Mouse (Mus musculus): ENCODE data around the gene B3gntl1.
"Not testable (repeated sequence)": the region's sequence is repeated elsewhere in the genome, so short reads cannot be mapped to it uniquely, and the experiment has no call there.

The B3gntl1 gene

GRCm38 (mm10) chr11:121685491-121686001 is 12.6 kb upstream of the B3gntl1 start:
- no peak for DNase-seq (ENCODE audit: low read depth, low spot score)

DNA sequence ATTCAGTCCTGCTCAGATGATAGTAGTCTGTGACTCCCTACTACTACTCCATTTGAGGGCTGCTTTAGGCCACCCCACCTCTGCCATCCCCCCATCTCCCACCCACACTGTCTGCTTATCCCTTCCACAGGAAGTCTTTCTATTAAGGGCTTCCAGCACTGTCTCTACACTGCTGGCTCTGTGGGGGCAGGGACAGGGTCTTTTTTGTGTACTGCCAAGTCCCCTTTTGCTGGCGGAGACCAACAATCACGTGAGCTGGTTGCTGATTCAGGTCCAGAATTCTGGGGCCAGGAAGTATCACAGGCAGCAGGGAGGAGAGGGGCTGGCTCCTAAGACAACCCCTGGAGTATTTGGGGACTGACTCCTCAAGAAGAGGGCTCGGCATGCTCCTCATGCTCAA is 10.3 kb upstream of the B3gntl1 start:
- no peak for DNase-seq (ENCODE audit: low read depth, low spot score)

- DNase-seq (ENCODE audit: low read depth, low spot score) = peak; percentile 49
Observed at GRCm38 (mm10) chr11:121680750-121681149, 7.8 kb upstream of the B3gntl1 start.

- no peak for DNase-seq (ENCODE audit: low read depth, low spot score)
Observed at GRCm38 (mm10) chr11:121679581-121679980, 6.6 kb upstream of the B3gntl1 start.

DNA sequence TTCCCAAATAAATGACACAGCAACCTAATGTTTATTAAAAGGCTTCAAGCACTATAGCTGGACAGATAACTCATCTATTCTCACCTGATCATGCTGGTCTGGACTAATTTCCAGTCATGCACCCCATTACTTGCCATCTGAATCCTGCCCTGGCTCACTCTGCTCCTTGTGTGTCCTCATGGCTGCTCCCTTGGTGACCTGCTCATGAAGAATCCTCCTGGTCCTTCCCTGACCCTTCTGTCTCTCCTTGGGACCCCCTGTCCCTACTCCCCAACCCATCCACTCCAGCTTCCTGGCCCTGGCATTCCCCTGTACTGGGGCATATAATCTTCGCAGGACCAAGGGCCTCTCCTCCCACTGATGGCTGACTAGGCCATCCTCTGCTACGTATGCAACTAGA is 3.9 kb upstream of the B3gntl1 start:
- no peak for DNase-seq (ENCODE audit: low read depth, low spot score)

- no peak for DNase-seq (ENCODE audit: low read depth, low spot score)
Observed at GRCm38 (mm10) chr11:121673629-121674028, 676 bp upstream of the B3gntl1 start.

- no peak for DNase-seq (ENCODE audit: low read depth, low spot score)
Observed at GRCm38 (mm10) chr11:121672312-121672989, 502 bp downstream of the B3gntl1 start.

- DNase-seq (ENCODE audit: low read depth, low spot score) = no peak
Observed at GRCm38 (mm10) chr11:121670926-121671325, 2.0 kb downstream of the B3gntl1 start.

- no peak for DNase-seq (ENCODE audit: low read depth, low spot score)
Observed at GRCm38 (mm10) chr11:121668776-121669175, 4.2 kb downstream of the B3gntl1 start.

DNA sequence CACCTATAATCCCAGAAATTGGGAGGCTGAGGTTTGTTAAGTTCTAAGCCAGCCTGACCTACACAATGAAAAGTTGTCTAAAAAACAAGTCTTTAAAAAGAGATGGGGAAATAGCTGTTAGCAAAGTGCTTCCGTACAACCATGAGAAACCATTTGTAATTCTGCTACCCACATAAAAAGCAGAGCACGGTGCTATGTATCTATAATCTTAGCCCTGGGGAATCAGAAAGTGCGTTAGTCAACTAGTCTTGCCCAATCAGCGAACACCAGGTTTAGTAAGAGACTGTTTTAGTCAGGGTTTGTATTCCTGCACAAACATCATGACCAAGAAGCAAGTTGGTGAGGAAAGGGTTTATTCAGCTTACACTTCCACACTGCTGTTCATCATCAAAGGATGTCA is 5.4 kb downstream of the B3gntl1 start:
- DNase-seq (ENCODE audit: low read depth, low spot score) = no peak

DNA sequence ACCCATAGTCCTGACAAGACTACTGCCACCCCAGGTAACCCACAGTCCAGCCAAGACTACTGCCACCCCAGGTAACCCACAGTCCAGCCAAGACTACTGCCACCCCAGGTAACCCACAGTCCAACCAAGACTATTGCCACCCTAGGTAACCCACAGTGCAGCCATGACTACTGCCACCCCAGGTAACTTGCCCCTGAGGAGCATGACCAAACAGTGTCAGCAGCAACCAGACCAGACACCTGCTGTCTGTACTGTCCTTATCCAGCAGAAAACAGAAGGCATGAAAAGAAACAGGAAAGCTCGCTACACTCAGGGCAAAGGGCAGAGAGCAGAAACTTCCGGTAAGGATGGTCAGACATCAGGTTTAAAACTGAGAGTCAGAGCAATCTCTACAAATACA is 11.8 kb downstream of the B3gntl1 start:
- no peak for DNase-seq (ENCODE audit: low read depth, low spot score)

GRCm38 (mm10) chr11:121660604-121661003 is 12.3 kb downstream of the B3gntl1 start:
- not testable (repeated sequence) for DNase-seq (ENCODE audit: low read depth, low spot score)

GRCm38 (mm10) chr11:121658151-121658550 is 14.8 kb downstream of the B3gntl1 start:
- no peak for DNase-seq (ENCODE audit: low read depth, low spot score)

GRCm38 (mm10) chr11:121655807-121656511 is 17.0 kb downstream of the B3gntl1 start:
- peak; percentile 21 for DNase-seq (ENCODE audit: low read depth, low spot score)

DNA sequence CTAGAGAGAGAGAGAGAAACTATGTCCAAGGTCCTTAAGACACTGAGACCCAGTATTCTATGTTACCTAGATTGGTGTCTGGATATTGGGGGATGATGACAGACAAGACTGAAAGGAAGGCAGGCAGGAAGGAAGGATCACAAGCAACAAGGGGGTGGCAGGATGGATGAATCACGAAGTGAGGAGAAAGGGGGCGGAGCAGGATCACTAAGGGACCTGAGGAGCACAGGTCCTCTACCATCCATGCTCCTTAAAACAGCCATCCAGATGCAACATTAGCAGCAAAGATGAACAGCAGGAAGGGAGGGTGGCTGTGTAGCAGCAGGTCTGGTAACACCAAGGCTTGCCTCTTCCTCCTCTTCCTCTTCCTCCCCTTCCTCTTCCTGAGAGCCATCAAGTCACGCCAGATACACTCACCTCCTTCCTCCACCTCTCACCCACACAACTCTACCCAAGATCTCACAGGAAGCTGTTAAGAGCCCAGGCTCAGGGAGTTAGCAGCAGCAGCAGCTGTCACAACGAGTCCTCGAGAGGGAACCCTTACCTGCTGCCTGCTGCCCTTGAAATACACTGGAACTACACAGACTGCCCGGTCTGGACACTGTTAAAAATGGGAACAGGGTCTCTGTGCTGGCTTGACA is 17.7 kb downstream of the B3gntl1 start:
- DNase-seq (ENCODE audit: low read depth, low spot score) = peak; percentile 46

- DNase-seq (ENCODE audit: low read depth, low spot score) = no peak
Observed at GRCm38 (mm10) chr11:121654406-121654945, 18.5 kb downstream of the B3gntl1 start.

- no peak for DNase-seq (ENCODE audit: low read depth, low spot score)
Observed at GRCm38 (mm10) chr11:121653631-121654030, 19.3 kb downstream of the B3gntl1 start.

DNA sequence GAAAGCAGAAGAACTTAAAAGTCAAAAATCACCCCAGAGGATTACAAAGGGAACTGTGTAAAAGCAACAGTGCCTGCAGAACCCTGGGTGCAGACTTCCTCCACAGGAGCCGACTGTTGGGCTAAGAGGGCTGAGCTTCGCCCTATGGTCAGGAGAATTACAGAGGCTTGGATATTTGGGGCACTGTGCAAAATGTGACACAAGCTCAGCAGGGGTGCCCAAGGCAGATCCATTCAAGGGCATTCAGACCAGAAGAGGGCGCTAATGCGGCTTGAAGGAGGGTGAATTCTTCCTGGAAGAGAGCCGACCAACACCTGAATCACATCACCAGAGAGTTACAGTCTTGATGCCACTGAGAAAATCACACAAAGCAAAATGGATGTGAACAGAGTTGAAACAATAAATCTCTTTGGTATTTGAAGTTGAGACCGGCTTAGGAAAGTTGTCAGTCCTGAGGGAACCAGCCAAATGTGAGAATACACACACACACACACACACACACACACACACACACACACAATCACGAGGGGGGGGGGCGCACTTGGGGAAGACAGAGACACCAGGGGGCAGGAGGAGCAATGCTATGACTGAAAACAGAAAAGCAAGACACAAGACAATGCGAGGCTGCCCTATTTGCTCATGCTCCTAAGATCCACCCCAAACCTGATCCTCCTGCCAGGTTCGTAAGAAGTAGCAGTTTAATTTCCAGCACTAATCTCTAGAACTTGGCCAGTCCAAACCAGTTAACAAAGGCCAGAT is 20.2 kb downstream of the B3gntl1 start:
- DNase-seq (ENCODE audit: low read depth, low spot score) = peak; percentile 83

- no peak for DNase-seq (ENCODE audit: low read depth, low spot score)
Observed at GRCm38 (mm10) chr11:121651983-121652382, 21.0 kb downstream of the B3gntl1 start.

DNA sequence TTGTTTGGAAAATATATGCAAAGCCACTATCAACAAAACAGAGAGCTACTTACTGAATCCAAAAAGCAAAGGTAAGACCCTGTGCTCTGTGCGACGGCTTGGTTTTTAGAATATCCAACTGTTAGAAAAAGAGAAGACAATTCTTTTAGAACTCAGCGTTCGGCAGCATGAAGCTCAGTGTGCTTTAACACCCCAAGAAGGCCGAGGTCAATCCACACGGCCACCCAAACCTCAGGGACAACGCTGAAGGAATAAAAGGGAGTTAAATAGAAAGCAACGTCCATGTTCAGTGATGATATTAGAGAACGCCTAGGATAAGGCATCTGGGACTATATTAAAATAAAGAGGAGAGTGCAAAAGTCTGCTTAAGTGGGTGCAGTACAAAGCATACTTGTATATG is 21.4 kb downstream of the B3gntl1 start:
- DNase-seq (ENCODE audit: low read depth, low spot score) = no peak

DNA sequence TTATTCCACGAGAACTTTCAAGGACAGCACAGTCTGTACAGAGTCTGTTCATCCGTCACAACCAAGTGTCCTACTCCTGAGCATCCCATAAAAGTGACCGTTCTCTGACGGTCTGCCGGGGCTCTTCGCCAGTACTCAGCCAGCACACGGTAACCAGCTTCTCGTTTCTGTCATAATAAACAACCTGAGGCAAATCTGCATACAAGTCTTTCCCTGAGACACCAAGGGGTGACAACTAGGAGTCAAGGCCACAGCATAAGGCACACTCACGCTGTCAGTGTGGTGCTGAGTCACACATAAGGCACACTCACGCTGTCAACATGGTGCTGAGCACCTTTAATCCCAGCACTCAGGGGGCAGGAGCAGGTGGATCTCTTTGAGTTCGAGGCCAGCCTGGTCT is 22.3 kb downstream of the B3gntl1 start:
- DNase-seq (ENCODE audit: low read depth, low spot score) = no peak

DNA sequence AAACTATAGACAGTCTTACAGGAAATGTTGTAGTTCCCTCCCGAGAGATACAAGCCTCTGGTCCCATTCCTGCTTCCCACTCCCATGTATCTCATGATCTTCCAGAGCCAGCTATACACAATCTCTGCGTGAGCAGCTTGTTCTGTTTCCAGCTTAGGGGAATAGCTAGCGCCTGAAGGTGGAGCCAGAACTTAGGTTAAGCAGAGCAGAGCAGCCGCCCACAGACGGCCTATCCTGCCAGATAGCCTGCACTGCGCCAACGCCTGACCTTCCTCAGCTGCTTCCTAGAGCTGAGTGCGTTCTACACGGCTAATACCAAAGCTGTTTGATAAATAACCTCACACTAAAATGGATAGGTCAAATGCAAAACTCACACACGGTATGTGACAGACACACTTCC is 23.1 kb downstream of the B3gntl1 start:
- no peak for DNase-seq (ENCODE audit: low read depth, low spot score)

All from CD4-positive, CD25-positive, alpha-beta regulatory T cell, adult 2 months (primary cell).